Mouse (Mus musculus): ENCODE measurements around the gene Ptprt.
"Not testable (repeated sequence)": the region's sequence is repeated elsewhere in the genome, so short reads cannot be mapped to it uniquely, and the experiment has no call there.

The Ptprt gene

DNA sequence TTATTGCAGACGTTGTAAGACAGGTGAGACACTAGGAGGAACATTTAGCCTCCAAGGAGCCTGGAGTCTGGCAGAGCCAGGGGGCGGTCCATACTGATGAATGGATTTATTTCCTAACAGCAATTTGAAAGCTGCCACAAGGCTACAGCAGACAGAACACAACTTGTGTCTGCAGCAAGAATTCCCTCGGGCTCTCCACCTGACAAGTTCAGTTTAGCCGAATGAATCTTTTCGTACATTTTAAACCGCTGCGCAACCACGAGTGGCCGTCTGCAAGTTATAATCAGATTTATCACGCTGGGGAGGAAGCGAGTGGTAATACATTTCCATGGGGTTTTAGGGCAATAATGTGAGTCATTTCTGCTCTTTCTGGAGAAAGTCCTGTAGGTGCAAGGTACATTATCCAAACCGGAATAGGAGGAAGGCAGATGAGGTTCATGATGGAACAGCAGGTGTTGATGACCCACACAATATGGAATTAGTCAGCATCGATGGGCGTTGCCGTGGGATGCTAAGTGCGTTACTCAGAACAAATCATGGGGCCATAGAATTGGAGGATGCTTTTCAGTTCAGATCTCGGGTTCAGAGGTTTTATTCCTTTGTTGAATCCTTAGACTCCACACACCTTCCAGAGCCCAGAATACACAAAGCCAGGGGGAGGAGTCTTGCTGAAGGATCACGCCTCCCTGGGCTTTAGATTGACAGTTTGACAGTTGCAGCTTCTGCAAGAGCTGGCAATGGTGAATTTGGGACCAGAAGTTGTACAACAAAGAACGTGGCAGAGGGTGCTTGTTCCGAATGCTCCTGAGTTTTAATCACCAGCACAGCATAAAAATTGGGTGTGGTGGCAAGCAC lies 478.1 kb downstream of the Ptprt start:
- DNase-seq: no peak

DNA sequence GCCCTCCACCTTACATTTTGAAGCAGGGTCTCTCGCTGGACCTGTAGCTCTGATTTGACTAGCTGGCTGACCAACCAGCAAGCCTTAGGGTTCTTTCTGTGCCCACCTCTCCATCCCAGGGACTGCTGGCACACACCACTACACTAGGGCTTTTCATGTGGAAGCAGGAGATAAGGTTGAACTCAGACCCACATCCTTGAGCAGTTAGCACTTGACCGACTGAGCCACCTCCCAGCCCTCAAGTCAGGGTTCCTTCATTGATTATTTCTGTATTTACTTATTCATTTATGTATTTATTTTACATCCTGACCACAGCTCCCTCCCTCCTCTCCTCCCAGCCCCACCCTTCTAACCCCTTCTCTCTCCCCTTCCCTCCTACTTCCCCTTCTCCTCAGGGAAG lies 479.1 kb downstream of the Ptprt start:
- DNase-seq: no peak

DNA sequence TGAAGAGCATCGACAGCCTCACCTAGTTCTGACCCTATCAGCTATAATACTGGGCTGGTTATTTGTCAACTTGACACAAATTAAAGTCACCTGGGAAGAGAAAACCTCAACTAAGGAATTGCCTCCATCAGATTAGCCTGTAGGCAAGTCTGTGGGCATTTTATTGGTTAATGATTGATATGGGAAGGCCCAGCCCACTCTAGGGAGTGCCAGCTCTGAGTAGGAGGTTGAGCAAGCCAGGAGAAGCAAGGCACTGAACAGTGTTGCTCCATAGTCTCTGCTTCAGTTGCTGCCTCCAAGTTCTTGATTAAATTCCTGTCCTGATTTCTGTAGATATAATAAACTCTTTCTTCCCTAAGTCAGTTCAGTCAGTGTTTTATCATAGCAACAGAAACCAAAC lies 488.4 kb downstream of the Ptprt start:
- DNase-seq: no peak

DNA sequence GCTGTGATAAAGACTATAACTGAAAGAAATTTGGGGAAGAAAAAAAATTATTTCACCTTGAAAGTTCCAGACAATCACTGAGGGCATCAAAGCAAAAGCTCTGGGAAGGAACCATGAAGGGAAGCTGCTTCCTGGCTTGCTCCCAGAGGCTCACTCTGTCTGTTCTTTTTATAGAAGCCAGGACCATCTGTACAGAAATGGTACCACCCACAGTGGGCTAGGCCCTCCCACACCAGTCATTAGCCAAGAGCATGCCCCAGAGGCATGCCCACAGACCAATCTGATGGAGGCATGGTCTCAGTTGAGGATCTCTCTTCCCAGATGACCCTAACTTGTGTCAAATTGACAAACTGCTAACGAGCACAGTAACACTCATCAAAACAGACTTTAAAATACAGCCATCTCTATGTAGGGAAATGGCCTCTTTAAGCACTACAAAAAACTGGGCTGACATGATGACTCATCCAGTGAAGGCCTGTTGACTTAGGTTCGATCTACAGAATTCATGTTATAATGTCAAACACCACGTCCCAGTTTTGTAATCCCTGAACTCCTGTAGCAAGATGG lies 519.0 kb downstream of the Ptprt start:
- DNase-seq: no peak

DNA sequence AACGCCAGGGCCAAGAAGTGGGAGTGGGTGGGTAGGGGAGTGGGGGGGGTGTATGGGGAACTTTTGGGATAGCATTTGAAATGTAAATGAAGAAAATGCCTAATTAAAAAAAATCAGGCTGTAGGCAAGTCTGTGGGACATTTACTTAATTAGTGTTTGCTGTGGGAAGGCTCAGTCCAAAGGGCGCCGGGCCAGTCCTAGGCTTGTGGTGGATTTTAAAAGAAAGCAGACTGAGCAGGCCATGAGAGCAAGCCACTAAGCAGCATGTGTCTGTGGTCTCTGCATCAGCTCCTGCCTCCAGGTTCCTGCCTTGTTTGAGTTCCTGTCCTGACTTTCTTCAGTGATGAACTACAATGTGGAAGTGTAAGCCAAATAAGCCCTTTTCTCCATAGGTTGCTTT lies 524.8 kb downstream of the Ptprt start:
- not testable (repeated sequence) for DNase-seq

DNA sequence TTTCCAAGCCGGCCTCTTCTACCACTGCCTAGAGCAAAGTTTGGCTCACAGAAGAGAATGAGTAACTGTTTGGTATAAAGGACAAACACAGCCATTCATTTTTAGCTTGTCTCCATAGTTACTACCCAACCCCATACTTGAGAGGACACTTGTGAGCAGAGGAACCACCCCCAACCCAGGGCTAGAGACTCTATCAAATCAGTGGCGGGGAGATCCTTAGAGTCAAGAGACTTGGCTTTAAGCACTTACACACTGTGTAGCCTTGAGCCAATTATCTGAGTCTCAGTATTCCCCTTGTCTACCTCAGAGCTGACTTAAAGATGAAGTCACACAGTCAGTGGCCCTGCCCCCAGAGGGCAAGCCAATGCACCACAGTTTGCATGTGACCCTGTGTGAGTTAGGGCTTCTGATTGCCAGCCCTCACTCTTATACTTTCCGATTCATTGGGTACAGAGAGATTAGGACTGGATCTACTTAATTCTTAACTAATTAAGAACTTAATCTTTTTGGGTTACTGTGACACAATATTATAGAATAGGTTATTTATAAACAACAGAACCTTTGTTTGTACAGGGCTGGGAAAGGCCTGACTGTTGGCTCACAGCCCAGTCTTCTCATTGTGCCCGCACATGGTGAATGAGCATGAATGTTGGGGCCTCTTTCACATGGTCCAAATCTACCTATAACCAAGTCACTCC lies 529.2 kb downstream of the Ptprt start:
- DNase-seq: no peak

DNA sequence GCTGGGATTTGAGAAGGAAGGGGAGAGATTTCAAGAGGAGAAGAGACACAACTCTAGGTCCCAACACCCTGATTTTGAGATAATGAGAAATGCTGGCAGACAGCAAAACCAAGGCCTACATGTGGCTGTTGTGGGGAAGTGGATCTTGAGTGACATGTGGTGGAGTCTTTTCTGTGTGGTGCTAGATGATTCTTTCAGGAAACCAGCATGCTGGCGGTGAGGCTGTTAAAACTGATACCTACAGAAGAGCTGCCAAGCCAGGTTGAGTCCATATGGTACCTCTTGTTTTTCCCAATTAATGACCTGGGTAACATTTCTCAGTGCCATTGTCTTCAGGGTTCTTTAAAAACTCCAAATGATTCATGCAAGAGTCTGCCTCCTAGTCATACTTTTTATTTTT lies 531.1 kb downstream of the Ptprt start:
- DNase-seq: no peak

DNA sequence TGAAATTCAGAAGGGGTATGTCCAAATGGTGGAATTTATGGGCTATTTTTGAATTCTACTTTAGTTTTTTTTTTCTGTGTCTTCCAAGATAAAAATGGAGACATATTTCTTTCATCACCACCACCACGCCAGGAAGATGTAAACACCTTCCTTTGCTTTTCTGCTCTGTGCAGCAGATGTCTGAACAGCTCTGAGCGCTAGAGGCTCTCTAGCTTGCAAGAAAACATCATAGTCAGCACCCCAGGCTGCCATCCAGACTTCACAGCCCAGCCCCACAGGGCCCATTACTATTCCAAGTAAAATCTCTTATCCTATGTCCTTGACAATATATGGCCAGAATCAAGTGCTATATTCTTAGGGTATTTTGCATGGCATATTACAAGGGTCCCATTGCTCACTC lies 542.9 kb downstream of the Ptprt start:
- DNase-seq: no peak

DNA sequence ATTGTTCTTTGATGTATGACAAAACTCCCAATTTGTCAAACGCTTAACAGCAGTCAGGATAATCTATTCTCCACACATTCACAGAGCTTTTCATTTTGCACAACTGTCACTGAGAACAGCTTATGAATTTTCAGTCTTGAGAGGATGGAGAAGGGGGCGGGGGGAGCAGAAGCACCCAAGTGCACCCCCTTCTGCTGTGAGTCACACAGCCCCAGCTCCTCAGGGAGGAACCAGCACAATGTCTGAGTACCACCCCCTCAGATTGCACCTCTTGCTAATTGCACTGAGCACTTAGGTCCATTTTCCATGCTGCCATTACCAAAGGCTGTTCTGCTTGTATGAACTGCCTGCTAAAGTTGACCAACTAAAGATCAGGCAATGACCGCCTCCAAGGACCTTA lies 578.6 kb downstream of the Ptprt start:
- DNase-seq: no peak

DNA sequence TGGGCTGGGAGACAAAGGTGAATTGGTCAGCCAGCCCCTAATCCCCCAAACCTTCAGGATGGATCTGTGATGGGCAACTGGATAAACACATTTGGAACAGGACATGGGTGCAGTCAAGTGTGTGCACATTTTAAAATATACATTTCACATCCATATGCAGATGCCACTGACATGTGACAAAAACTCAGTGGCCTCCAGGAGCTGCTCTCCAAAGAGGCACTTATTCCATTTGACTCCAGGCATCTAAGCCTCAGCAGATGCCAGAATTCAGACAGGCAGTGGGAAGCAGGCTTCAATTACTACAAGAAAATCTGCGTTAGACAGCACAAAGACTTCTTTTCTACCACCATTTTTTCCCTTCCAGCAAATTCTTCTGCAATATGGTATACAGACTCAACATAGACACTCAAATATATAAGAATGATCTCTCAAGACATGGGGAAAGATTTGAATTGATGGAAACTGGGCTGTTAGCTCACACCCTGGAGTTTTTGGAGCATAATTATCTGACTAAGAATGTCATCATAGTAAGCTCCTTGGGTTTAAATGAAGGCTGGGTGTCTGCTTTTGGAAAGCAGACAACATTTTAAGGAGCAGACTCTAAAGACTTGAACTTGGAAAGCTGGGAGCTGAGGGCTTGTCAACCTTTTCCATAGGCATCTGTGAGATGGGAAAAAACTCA lies 580.1 kb downstream of the Ptprt start:
- DNase-seq: no peak

DNA sequence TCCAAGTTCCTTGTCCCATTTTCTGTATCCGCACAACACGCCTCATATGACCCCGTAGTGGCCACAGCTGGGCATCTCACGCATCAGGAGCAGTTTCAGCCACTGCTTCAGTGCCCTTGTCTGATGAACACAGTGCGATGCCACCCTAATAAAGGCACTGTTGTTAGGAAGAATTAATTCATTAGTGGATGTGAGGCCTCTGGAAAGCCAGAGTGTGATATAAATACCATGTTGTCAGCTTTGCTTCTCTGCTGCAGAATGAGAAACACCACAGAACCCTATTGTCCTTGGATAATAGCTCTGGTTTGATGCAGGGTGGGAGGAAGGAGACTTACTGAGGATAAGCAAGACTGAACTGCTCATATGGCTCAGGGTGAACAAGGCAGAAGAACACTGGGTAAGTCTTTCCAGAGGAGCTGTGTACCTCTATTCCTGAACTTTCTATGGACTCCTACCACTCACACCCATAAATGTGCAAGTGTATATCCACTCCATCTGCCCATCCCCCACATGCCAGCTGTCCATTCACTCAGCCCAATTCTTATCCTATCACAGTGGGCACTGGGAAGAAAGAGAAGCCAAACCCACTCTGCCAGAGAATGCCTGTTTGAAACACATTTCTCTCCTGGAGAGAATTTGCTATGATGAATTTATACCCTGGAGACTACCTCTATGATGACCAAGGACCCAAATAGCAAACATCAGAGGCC lies 582.2 kb downstream of the Ptprt start:
- no peak for DNase-seq

DNA sequence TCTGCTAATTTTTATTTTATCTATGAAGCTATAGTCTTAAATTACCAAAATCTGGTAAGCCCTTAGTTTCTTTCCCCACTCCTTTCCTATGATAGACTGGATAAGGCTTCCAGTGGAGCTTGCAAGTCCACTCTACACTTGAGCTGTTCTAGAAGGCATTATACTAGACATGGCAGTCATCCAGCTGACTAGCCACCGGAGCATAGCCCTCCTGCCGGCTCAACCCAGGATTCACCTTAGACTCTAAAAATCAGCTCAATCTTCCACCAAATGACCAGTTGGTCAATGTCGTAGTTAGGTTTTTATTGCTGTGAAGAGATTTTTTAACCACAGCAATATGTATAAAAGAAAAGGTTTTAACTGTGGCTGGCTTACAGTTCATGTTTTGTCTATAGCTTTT lies 608.1 kb downstream of the Ptprt start:
- no peak for DNase-seq

DNA sequence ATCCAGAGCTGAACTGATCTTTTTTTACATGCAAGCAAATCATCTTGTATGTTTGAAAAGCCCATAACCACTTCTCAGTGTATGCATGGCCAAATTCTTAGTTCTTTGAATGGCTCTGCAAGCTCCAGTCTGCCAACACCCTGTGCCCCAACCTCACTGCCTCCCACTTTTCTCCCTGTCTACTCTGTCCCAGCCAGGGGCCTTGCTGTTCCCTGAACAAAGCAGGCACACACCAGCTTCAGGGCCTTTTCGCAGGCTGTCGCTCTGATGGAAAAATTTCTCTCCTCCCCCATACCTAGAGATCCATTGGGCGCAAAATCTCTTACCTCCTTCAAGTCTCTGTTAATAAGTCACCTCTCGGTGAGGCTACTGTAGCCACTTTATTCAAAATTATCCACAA lies 610.7 kb downstream of the Ptprt start:
- DNase-seq: no peak

DNA sequence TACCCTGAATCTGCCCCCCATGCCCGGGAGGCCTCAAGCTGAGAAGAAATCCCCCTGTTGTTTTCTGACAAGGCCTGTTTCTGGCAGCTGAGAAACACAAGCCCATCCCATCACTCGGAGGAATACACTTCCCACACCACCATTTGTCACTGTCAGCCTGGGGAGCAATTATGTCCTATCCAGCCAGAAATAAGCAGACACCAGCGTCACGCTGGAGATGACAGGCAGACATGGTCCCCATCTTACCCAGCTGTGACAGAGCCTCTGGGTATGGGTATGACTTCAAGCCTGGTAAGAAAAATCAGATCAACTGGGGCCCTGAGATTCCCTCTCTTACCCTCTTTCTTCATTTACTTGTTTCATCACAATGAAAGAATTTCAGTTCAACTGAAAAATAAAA lies 625.3 kb downstream of the Ptprt start:
- no peak for DNase-seq

DNA sequence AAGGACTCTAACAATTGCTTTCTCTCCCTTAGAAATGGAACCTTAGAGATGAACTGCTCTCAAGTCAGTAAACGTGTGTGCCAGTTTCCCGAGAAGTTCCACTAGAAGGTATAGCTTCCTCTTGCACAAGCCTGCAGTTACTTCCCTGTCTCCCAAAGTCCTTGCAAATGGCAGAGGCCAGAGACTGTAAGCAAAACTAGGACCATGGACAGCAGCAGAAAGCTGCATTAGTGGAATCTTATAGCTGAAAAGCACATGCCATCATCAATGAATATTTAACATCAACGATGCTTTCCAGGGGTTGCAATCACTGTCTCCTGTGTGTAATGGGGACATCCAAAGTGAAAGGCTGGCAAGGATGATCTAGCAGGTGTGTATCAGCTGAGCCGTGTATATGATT lies 629.3 kb downstream of the Ptprt start:
- DNase-seq: no peak

DNA sequence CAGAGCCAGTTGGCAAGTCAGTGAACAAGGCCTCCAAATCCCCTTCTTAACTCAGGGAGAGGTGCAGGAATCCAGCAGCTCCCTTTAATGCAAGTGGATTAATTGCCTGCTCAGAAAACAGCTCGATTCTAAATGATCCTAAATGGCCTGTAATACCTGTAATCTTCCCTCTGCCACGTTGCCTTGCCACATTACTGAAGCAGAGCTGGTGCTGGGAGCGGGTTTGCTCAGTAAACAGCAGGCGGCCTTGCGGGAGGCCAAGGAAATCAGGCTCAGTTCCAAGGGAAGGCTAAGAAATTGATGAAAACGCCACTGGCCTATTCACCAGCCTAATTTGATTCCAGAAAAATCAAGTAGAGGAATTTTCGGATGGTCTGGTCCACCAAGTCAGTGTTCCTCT lies 659.9 kb downstream of the Ptprt start:
- no peak for DNase-seq

DNA sequence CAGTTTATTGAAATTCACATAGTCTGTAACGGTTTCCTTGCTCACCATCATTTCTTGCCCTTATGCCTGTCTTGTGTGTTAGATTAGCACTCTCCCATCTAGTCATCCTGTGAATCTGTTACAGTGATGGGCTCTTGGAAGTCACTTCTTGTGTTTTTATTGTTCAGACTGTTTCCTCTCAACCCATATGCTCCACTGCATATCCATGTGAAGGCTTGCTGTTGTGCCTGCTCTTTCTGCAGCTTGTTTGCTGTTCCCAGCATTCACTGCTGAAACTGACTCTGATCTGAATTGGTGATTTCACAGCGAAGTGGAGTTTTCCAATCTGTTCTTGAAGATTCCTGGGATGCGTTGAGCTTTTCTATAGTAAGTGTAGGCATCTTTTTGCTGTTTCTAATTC lies 678.6 kb downstream of the Ptprt start:
- DNase-seq: no peak

DNA sequence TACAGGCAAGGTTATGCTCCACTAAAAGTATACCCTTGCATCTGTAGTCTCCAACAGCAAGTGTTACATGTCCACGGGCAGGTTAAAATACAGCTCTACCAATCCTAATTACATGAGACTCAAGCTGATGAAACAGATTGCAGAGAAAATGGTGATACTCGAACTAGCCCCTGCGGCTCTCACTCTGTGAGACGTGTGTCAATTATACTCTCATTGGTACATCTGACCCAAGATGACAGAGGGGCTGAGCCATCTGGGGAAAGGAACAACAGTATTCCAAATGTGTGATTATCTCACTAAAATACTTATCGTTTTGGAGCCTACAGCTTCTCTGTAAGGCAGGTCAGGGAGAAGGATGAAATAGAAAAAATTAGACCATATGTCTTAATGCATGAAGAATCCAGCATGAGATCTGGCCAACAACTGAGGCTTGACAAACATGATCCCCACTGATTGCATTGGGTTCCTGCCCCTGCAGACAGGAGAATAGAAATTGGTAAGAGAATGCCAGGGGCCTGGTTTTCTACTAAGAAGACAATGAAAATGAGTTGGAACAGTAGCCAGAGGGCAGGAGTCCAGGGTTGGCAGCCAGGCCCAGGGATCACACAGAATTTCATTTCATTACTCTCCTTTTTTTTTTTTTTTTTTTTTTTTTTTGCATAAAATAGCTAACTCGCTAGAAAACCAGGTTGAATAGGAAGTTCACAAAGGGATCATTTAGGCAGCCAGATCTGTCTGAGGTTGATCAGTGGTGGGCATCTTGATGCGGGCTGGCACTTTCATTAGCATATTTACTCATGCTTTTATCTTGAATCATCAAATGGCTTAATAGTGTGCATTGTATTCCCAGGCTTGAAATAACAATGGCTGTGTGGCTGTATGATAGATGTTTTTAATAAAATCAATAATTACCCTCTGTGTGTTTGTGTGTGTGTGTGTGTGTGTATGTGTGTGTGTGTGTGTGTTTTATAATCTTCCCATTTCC lies 699.5 kb downstream of the Ptprt start:
- no peak for DNase-seq

DNA sequence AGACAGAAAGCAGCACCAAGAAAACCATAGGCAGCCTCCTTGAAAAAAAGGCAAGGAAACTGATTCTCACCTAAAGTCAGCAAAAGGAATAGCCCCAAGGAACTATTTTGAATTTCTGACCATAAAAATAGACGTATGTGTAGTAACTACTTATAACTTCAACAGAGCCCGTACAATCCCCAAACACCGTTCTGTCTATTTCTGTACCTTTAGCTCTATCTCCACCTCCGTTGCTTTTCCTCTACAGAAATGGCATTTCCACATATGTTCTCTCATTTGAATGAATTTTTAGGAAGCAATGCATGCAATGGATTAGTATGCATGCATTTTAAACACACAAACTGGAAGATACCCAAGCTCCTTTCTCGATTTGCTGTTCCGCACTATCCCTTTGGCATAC lies 715.5 kb downstream of the Ptprt start:
- DNase-seq: no peak

DNA sequence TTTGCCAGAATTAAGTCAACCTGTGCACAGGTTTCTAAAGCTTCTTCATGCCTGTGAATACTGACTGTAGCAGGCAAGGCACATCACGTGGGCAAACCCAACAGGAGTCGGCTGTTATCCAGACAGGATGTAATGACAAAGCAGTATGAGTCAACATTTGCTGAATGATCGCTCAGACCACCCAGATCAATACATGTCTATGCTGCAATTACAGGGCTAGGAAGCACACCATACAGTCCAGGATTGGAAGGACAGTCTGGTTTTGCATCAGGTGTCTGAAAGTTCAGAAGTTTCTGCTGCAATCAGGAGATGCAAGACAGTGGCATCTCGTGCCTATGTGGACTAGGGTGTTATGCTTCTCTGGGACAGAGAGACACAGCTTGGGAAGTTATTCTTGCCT lies 716.3 kb downstream of the Ptprt start:
- no peak for DNase-seq

DNA sequence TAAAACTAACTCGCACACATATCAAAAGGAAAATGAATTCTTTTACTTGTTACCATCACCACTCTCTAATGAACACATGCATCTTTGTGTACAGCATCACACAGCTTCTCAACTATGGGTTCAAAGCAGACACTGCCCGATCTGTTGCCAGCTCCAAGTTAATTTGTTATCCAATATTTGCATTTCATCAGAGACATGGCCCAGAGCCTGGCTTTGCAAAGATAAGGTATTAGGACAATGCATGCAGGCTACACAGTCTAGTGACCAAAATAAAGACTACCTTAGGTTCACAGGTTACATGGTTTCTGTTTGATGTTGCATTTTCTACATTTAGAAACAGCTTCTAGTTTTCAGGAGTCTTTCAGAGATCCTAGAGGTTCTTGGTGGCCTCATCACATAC lies 719.0 kb downstream of the Ptprt start:
- no peak for DNase-seq

DNA sequence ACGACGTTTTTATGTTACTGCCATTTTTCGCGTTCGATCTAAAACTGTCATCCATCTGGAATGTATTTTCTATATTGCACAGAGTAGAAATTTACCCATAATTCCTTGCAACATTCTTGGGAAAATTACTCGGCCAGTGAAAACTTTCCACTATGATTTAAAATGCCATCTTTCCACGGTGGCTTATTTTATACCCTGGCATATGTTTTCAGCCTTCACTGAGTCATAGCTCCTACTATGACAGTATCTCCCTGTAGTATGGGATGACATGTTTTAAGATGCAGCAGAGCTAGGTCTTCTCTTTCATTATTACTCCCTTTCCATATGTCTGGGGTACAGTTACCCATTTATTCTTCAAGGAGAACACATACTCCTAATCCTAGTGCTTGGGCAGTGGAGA lies 753.7 kb downstream of the Ptprt start:
- DNase-seq: no peak
